Mouse (Mus musculus) heart, postnatal 0 days (tissue): ENCODE results near the gene D630003M21Rik.

Experiments
- CTCF ChIP-seq: IDR thresholded peaks from 2 replicates; pipeline ENCODE4 v1.5.1; 2016; ENCODE audit warnings: antibody characterized with exemption, control low read depth, low read depth
- EP300 ChIP-seq: IDR thresholded peaks from 2 replicates; pipeline ENCODE4 v1.6.1; 2016; ENCODE audit warnings: antibody characterized with exemption, low read depth

DNA sequence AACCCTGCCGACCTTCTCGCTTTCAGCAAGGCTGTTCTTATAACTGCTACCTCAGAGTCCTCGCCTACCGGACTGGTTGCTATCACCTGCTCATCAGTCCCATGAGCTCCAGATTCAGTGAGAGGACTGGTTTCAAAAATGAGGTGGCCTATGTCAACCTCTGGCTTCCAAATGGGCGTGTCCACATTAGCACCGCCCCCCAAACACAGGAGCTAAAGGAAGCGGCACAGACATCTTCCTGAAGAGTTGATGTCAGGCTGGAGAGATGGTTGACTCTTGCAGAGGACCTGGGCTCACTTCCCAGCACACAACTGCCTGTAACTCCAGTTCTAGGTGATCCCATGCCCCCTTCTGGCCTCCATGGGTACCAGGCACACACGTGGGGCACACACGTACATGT is 52.3 kb downstream of the D630003M21Rik start:
- no peak for TF ChIP-seq CTCF
- no peak for TF ChIP-seq EP300
